Mouse (Mus musculus): ENCODE measurements around the gene Olfm3. TPM values are rescaled to one million over a fixed set of nuclear protein-coding genes. Genes with fewer than 3 reads are reported as not detected.

Olfm3 gene
- polyA plus RNA-seq, 2 experiments, result 0.13 to 0.34 TPM

DNA sequence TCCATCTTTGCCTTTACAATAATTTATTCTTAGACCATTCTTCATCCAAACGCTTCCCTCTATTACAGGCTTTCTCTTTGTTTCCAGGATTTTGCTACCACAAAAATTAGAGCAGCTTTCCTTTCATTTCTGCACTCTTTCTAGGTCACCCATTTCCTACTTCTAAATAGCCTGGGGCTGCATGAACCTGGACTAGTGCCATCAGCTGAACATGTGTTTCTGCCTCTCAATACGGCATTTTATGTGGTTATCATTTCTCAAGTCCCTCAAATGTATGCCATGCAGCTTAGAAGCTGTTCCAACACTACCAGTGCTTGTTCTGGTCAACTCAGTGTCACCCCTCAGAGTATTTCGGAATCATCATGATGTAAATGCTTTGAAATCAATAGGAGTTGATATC lies 191.6 kb downstream of the Olfm3 start:
- Histone ChIP-seq H3K9ac (ENCODE audit: low read depth, low read length, severe bottlenecking) (no peak overlapping the region), H3K4me3 (replicated peaks; ENCODE audit: low read length) (no peak overlapping the region), H3K4me2 (replicated peaks; ENCODE audit: low read depth, low read length, severe bottlenecking) (no peak overlapping the region), H3K4me1 (ENCODE audit: control insufficient read depth, insufficient read depth, low read length) (no peaks in the 10 kb centered on the region), H3K27me3 (ENCODE audit: control insufficient read depth, insufficient read depth, low read length) (no peaks in the 10 kb centered on the region), H3K36me3 (ENCODE audit: control insufficient read depth, insufficient read depth, low read length) (no peaks in the 10 kb centered on the region), H3K9me3 (ENCODE audit: control insufficient read depth, low read length) (no peaks in the 10 kb centered on the region), H3K27ac (replicated peaks; ENCODE audit: low read depth, low read length) (no peak overlapping the region)
- no peak for TF ChIP-seq POLR2A (IDR thresholded peaks at IDR 0.05; ENCODE audit: borderline replicate concordance, extremely low read depth, insufficient read depth, insufficient read length)
- DNase-seq (ENCODE audit: low spot score), result no peak
- no peak for ATAC-seq (ENCODE audit: low FRiP score, low read depth)
- WGBS, result 54% methylated on average over 3 of the region's 3 CpGs

DNA sequence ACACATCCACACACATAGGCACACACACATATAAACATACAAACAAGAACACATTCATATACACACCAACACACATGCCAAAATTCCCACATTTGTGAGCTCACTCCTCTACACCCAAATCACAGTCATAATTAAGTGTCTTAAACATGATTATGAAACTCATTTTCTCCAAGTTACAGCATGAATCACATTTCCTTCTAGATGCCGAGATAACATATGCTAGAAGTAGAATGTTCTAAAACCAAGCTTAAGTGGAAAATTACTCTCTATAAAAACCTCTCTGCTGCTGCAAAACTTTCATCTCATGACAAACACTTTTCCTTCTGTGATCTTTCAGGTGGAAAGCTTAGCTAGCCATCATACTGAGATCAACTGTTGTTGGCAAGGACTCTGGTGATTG lies 195.7 kb downstream of the Olfm3 start:
- Histone ChIP-seq H3K9me3 (ENCODE audit: control insufficient read depth, low read length) (no peaks in the 10 kb centered on the region), H3K4me2 (replicated peaks; ENCODE audit: low read depth, low read length, severe bottlenecking) (no peak overlapping the region), H3K27me3 (ENCODE audit: control insufficient read depth, insufficient read depth, low read length) (no peaks in the 10 kb centered on the region), H3K9ac (ENCODE audit: low read depth, low read length, severe bottlenecking) (no peak overlapping the region), H3K27ac (replicated peaks; ENCODE audit: low read depth, low read length) (no peak overlapping the region), H3K4me1 (ENCODE audit: control insufficient read depth, insufficient read depth, low read length) (no peaks in the 10 kb centered on the region), H3K36me3 (ENCODE audit: control insufficient read depth, insufficient read depth, low read length) (no peaks in the 10 kb centered on the region), H3K4me3 (replicated peaks; ENCODE audit: low read length) (no peak overlapping the region)
- DNase-seq (ENCODE audit: low spot score), result no peak
- TF ChIP-seq POLR2A (IDR thresholded peaks at IDR 0.05; ENCODE audit: borderline replicate concordance, extremely low read depth, insufficient read depth, insufficient read length), result no peak
- 78% methylated on average over 1 of the region's 1 CpGs for WGBS
- ATAC-seq (ENCODE audit: low FRiP score, low read depth), result no peak

DNA sequence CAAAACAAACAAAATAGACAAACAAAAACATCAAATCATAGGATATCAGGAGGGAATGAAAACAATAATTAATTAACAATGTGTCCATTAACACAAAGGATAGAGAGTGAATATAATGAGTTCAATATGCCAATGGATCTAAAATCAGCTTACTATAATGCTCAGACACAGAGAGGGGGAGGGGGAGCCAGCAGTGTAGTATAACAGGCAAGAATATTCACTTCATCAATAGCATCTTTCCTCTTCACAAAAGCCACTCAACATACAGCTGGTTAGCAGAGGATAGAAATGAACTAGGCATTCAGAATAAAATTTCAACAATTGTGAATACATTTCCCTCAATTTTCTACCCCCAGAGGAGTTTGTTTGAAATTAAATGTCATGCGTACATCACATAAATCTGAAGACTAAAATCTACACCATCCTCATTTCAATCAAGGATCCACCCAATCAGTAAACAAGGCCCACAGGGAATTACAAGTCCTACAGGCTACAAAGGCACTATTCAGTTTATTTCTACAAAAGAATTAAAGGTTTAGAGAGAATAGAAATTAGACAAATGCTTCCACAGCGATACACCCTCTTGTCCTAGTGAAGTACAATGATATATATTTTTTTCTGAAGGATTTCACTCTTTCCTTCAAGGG lies 200.4 kb downstream of the Olfm3 start:
- Histone ChIP-seq H3K4me2 (replicated peaks; ENCODE audit: low read depth, low read length, severe bottlenecking) (no peak overlapping the region), H3K36me3 (ENCODE audit: control insufficient read depth, insufficient read depth, low read length) (no peaks in the 10 kb centered on the region), H3K4me3 (replicated peaks; ENCODE audit: low read length) (no peak overlapping the region), H3K9me3 (ENCODE audit: control insufficient read depth, low read length) (no peaks in the 10 kb centered on the region), H3K27me3 (ENCODE audit: control insufficient read depth, insufficient read depth, low read length) (no peaks in the 10 kb centered on the region), H3K9ac (ENCODE audit: low read depth, low read length, severe bottlenecking) (no peak overlapping the region), H3K4me1 (ENCODE audit: control insufficient read depth, insufficient read depth, low read length) (no peaks in the 10 kb centered on the region), H3K27ac (replicated peaks; ENCODE audit: low read depth, low read length) (no peak overlapping the region)
- WGBS, result 79% methylated on average over 2 of the region's 2 CpGs
- no peak for TF ChIP-seq POLR2A (IDR thresholded peaks at IDR 0.05; ENCODE audit: borderline replicate concordance, extremely low read depth, insufficient read depth, insufficient read length)
- ATAC-seq (ENCODE audit: low FRiP score, low read depth) (no peak), DNase-seq (ENCODE audit: low spot score) (no peak)

DNA sequence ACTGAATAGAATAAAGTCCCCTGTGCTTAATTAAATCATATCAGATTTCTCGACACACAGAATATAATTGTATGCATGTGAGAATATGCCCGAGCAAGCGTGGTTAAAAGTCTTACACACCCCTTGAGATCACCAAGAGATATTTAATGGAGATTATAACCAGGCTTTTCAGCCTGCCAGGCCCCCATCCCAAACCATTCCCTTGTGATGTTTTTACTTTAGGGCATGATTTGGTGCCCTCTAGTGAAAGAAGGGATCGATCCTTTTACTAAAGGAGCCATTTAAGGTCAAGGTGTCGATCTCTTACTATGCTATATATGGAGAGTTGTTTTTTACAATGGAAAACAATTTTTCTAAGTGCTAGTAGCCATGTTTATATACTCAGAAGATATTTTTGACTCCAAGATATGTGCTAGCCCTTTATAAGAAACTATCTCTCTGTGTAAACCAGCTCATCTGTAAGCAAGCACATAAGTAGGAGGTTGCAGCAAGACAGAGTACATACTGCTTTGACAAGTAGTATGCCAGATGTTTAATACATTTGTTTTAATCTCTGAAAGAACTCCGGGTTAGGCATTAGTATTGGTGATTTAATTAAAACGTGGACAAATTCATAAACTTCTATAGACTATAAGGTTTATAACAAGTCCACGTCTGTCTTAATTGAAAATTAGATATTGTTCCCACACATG lies 201.1 kb downstream of the Olfm3 start:
- Histone ChIP-seq H3K27ac (replicated peaks; ENCODE audit: low read depth, low read length) (no peak overlapping the region), H3K4me3 (replicated peaks; ENCODE audit: low read length) (no peak overlapping the region), H3K9ac (ENCODE audit: low read depth, low read length, severe bottlenecking) (no peak overlapping the region), H3K4me2 (replicated peaks; ENCODE audit: low read depth, low read length, severe bottlenecking) (no peak overlapping the region), H3K36me3 (ENCODE audit: control insufficient read depth, insufficient read depth, low read length) (no peaks in the 10 kb centered on the region), H3K4me1 (ENCODE audit: control insufficient read depth, insufficient read depth, low read length) (no peaks in the 10 kb centered on the region), H3K27me3 (ENCODE audit: control insufficient read depth, insufficient read depth, low read length) (no peaks in the 10 kb centered on the region), H3K9me3 (ENCODE audit: control insufficient read depth, low read length) (no peaks in the 10 kb centered on the region)
- WGBS, result 29% methylated on average over 8 of the region's 8 CpGs
- DNase-seq (ENCODE audit: low spot score) (no peak), ATAC-seq (ENCODE audit: low FRiP score, low read depth) (no peak)
- no peak for TF ChIP-seq POLR2A (IDR thresholded peaks at IDR 0.05; ENCODE audit: borderline replicate concordance, extremely low read depth, insufficient read depth, insufficient read length)

DNA sequence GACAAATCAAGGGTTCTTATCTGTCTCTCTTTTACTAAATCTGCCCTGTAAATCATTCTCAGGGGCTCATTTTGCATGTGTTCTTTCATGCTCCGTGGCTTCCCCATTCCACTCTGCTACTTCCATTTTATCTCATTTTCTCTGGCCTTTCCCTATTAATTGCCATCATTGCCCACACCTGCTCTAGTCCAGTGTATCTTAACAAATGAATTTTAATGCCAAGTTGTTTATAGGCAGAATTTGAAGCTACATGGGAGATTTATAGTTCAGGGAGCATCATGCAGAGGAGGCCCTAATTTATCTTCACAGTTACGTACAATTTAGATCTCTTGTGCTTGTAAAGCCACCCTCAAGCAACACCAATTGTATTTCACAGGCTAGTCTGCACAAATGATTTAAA lies 241.8 kb downstream of the Olfm3 start:
- no peak overlapping the region for H3K4me2 ChIP-seq (replicated peaks; ENCODE audit: low read depth, low read length, severe bottlenecking)
- DNase-seq (ENCODE audit: low spot score), result no peak

More for the DNA sequence above, 241.8 kb downstream of the Olfm3 start:
- H3K9me3 ChIP-seq (ENCODE audit: control insufficient read depth, low read length), result no peaks in the 10 kb centered on the region
- TF ChIP-seq POLR2A (IDR thresholded peaks at IDR 0.05; ENCODE audit: borderline replicate concordance, extremely low read depth, insufficient read depth, insufficient read length), result no peak
- H3K4me3 ChIP-seq (replicated peaks; ENCODE audit: low read length), result no peak overlapping the region
- WGBS, result 58% methylated on average over 2 of the region's 2 CpGs
- no peaks in the 10 kb centered on the region for H3K36me3 ChIP-seq (ENCODE audit: control insufficient read depth, insufficient read depth, low read length)
- no peaks in the 10 kb centered on the region for H3K27me3 ChIP-seq (ENCODE audit: control insufficient read depth, insufficient read depth, low read length)
- H3K27ac ChIP-seq (replicated peaks; ENCODE audit: low read depth, low read length), result no peak overlapping the region
- H3K4me1 ChIP-seq (ENCODE audit: control insufficient read depth, insufficient read depth, low read length), result no peaks in the 10 kb centered on the region
- ATAC-seq (ENCODE audit: low FRiP score, low read depth), result no peak
- H3K9ac ChIP-seq (ENCODE audit: low read depth, low read length, severe bottlenecking), result no peak overlapping the region

All from limb, embryonic 14.5 days (tissue).